Mouse (Mus musculus) neutrophil, adult 83 days (primary cell): ENCODE data around the gene Fn1. TPM values are rescaled to one million over a fixed set of nuclear protein-coding genes. Genes with fewer than 3 reads are reported as not detected.

ENCODE experiments used
- total RNA-seq, 2 experiments: library from RNA; stranded (reverse); gene quantifications; one replicate each; pipeline ENCODE4 v1.2.4; 2023

Gene Fn1
- 1,000 to 10,000 TPM; 1,261 to 1,436 TPM for total RNA-seq

DNA sequence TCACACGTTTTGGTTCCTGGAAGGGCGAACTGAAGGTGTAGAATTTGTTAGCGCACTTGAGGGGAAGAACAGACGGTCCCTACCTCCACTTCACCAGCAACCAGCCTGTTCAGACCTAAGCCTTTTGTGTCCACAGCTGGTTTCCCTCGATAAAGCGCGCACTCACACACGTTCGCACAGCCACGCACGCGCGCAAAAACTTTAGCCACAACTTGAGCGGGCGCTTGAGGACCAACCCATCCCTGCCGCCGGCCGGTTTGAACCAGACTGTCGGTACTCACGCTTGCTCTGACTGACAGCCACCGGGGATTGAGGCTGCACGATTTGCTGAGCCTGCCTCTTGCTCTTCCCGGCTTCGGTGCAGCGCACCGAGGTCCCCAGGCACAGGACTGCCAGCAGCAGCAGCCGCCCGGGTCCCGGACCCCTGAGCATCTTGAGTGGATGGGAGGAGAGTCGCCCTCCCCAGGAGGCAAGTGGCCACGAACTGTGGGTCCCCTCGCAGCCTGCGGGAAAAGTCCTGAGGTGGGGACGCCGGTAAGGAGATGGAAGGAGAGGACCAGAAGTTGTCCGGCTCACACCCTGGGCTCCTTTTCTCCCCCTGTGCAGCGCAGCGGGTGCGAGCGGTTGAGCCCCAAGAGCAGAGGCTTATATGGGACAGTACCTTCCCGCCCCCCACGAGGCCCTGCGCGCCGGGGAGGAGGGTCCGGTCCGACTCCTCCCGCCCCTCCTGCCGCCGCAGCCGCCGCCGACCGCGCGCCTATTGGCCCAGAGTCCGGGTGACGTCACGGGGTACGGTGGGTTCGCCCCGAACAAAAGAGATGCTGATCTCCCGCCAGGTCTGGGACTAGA lies at the start of gene Fn1:
Fn1 (minus strand) TSS at position 650 of the 849 bp plus-strand sequence.

DNA sequence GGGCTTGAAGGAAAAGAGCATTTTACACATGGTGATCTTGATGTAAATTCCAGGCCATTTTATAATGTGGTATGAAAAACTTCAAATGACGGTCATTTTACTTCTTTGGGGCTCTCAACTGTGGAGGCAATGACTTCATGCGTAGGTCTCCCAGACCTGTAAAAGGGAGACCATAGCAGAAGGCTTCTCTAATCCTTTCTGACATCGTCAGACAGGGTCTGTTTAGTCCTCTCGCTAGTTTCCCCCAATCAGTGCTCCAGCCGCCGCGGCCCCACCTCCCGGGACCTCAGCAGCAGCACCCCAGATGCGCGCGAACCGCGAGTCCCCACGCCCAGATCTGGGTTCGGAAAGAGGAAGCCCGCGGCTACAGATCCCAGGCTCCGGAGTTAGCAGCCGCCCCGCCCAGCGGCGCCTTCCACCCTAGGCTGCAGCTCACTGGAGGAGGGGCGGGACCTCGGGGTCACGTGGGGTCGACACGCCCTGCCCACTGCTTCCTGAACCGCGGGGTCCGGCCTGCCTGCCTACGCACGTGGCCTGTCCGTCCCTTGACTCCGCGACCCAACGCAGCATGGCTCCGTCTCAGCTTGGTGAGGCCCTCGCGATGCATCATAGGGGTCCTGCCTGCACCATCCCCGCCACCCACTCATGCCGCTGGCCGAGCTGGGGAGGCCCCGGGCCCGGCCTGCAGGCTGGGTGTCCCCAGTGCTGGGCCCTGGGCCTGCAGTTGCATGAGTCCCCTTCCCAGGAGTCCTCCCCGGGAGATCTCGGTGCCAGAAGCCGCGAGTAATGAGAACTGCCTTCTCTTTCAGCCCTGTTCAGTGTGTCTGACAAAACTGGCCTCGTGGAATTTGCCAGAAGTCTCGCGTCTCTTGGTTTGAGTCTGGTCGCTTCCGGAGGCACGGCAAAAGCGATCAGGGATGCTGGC lies 96.0 kb downstream of the Fn1 start, which contains the start of gene Atic:
Atic (plus strand) TSS at position 463 of the 925 bp plus-strand sequence.

Other genes with a start within 250 kb of the Fn1 start
- not detected for gene Abca12, start 238.3 kb downstream of the Fn1 start, total RNA-seq
- 10 to 100 TPM; 24.6 to 25.1 TPM for gene Atic, start 96.0 kb downstream of the Fn1 start, total RNA-seq